Mouse (Mus musculus) hindbrain, embryonic 10.5 days (tissue): ENCODE measurements around the gene Usp28. TPM values are rescaled to one million over a fixed set of nuclear protein-coding genes. Genes with fewer than 3 reads are reported as not detected.

Experiments
- DNase-seq: peaks from one replicate; pipeline ENCODE4 v3.0.0-alpha.2; 2017; ENCODE audit warnings: low spot score
- H3K27ac ChIP-seq: fragments of 300-500 bp; sonication (generic); 2 replicates; pipeline ENCODE4 v1.5.1; 2016; ENCODE audit warnings: mild to moderate bottlenecking, moderate library complexity
- H3K27me3 ChIP-seq: fragments of 300-500 bp; sonication (generic); 2 replicates; pipeline ENCODE4 v1.6.1; 2016; ENCODE audit warnings: mild to moderate bottlenecking; ENCODE audit not compliant: poor library complexity, insufficient read depth, severe bottlenecking
- H3K36me3 ChIP-seq: fragments of 300-500 bp; sonication (generic); 2 replicates; pipeline ENCODE4 v1.6.1; 2016; ENCODE audit warnings: mild to moderate bottlenecking, moderate library complexity
- H3K4me1 ChIP-seq: fragments of 300-500 bp; sonication (generic); replicated peaks from 2 replicates; pipeline ENCODE4 v1.6.1; 2016; ENCODE audit warnings: mild to moderate bottlenecking
- H3K4me3 ChIP-seq: fragments of 300-500 bp; sonication (generic); 2 replicates; pipeline ENCODE4 v1.5.1; 2016; ENCODE audit warnings: mild to moderate bottlenecking, moderate library complexity
- H3K9me3 ChIP-seq: fragments of 300-500 bp; sonication (generic); 2 replicates; pipeline ENCODE4 v1.6.1; 2016; ENCODE audit warnings: mild to moderate bottlenecking, moderate library complexity
- whole genome bisulfite sequencing: fragments of 180-500 bp; shearing (Covaris S2); methylation state at CpG from one replicate; pipeline ENCODE4 v1.1.7; 2016; 5-methylcytosine and 5-hydroxymethylcytosine counted together
- polyA plus RNA-seq: library from polyadenylated mRNA; unstranded; fragments of >200 nt; fragmentation: Nextera tagmentation; extraction: Ambion mirVana; gene quantifications from 2 replicates; pipeline ENCODE4 v1.2.1, GENCODE M21; 2016

Usp28 gene
- polyA plus RNA-seq, 1 experiment from 2014 or later, result 44.1 TPM

GRCm38 (mm10) chr9:49051349-49051748 is 66.2 kb downstream of the Usp28 start:
- Histone ChIP-seq H3K36me3 (no peaks in the 10 kb centered on the region), H3K27ac (no peak overlapping the region), H3K4me3 (no peak overlapping the region), H3K27me3 (no peaks in the 10 kb centered on the region), H3K4me1 (peaks cover 5% of the 10 kb centered on the region), H3K9me3 (no peaks in the 10 kb centered on the region)
- WGBS, result 20% methylated on average over 5 of the region's 5 CpGs
- peak; percentile 59 for DNase-seq

DNA sequence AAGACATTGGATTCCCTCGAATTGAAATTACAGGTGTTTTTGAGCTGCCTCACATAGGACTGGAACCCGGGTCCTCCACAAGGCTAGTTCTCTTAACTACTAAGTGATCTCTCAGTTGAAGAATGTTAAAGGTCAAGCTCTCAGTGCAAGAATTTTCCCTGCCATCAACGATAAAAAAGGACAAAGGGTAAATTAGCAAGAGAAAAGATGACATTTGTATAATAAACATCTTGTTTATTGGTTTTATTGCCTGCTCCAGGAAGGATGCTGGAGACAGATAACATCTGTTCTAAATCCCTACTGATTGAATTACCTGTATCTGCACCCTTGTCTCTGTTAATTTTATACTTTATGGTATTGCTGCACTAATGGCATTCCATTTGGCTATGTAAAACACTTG is 68.9 kb downstream of the Usp28 start:
- DNase-seq, result no peak
- WGBS, result 86% methylated on average over 3 of the region's 3 CpGs
- H3K36me3 ChIP-seq, result peaks cover 15% of the 10 kb centered on the region
- no peak overlapping the region for H3K4me3 ChIP-seq
- H3K4me1 ChIP-seq, result peaks cover 10% of the 10 kb centered on the region
- no peak overlapping the region for H3K27ac ChIP-seq
- H3K27me3 ChIP-seq, result no peaks in the 10 kb centered on the region
- H3K9me3 ChIP-seq, result no peaks in the 10 kb centered on the region

DNA sequence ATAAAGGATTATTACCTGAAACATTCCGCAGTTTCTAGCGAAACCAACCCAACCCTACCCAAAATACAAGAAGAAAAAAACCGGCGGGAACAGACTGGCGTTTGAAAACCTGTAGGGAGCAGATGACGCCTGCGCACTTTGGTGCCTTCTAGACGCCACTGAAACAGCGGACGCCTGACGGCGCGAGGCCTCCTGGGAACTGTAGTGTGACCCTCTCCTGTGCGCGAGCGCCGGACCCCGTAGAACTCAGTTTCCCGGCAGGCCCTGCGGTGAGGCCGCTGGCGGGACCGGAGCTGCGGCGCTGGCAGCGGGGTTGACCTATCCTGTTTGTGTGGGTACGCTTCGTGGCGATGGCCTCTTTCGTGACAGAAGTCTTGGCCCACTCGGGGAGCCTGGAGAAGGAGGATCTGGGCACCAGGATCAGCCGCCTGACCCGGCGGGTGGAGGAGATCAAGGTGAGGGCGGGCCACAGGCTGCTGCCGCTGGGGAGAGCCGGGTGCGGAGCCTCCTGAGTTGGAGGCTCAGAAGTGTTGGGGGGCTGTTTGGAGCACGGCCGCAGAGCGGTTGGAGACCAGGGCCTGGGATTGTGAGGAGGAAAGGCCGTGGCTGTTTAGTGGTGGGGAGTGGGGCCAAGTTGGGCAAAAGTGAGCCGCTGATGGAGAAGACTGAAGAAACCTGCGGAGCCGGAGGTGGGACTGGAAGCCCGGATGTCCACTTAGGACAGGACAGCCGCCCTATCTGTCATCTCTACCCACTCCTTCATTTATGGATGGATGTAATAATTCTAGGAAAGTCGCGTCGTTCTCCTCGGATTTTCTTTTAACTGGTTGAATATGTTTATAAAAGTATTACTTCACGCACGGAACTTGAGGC is 70.4 kb downstream of the Usp28 start, which contains the start of gene Zw10:
Zw10 (plus strand) TSS at position 281 of the 873 bp plus-strand sequence.
- peak within 1 kb of the TSS; percentile 91 for H3K27ac ChIP-seq
- peak; percentile 95 for DNase-seq
- peaks cover 10% of the 10 kb centered on the region for H3K4me1 ChIP-seq
- peaks cover 27% of the 10 kb centered on the region for H3K36me3 ChIP-seq
- H3K4me3 ChIP-seq, result peak within 1 kb of the TSS; percentile 75
- no peaks in the 10 kb centered on the region for H3K27me3 ChIP-seq
- WGBS, result under 1% methylated on average over 53 of the region's 53 CpGs
- H3K9me3 ChIP-seq, result no peaks in the 10 kb centered on the region

DNA sequence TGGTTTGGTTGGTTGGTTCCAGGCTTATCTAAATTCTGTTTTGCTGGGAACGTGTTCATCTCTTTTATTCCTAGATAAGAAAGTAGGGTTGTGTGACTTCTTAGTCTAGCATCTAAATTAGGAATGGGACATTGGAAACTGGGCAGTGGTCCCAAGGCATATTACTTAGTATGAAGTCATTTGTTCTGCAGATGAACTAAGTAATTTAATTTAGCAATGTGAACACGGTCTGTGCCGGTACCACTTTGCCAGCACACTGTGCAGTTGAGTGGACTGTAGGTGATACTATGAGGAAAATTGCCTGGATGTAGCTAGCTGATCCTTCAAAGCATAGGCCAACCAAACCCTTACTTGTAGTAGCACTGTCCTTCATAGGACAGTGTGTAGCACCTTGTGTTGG is 91.7 kb downstream of the Usp28 start:
- DNase-seq, result no peak
- Histone ChIP-seq H3K4me3 (no peak overlapping the region), H3K9me3 (no peaks in the 10 kb centered on the region), H3K27ac (no peak overlapping the region), H3K27me3 (no peaks in the 10 kb centered on the region), H3K4me1 (peaks cover 19% of the 10 kb centered on the region), H3K36me3 (peaks cover 85% of the 10 kb centered on the region)
- WGBS, result 96% methylated on average over 3 of the region's 3 CpGs

DNA sequence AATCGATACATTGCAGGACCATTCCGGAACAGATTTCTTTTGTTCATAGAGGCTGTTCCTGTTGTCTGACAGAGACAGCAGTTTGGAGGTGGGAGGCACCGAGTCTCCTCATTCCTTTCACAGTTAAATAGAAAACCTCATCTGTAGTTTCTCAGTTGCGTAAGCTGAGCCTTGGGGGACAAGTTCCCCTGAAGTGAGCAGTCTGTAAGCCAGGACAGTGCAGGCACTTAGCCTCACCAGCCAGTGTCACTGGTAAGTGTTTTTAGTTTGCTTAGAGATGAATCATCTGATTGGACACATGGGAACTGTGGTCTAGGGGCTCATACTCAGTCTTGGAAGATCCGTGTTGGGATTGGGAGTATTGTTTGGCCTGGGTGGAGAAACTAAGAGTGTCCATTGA is 95.9 kb downstream of the Usp28 start, which contains the start of gene Tmprss5:
Tmprss5 (plus strand) TSS at position 154 of the 400 bp plus-strand sequence.
- WGBS, result 53% methylated on average over 5 of the region's 5 CpGs
- Histone ChIP-seq H3K27me3 (no peaks in the 10 kb centered on the region), H3K4me1 (peaks cover 7% of the 10 kb centered on the region), H3K4me3 (no peak within 1 kb of the TSS), H3K36me3 (peaks cover 44% of the 10 kb centered on the region), H3K9me3 (no peaks in the 10 kb centered on the region), H3K27ac (peak within 1 kb of the TSS; percentile 35; the same call in 1 of the 2 replicates)
- DNase-seq, result no peak

GRCm38 (mm10) chr9:49081561-49081960 is 96.4 kb downstream of the Usp28 start:
- H3K36me3 ChIP-seq, result peaks cover 40% of the 10 kb centered on the region
- 8% methylated on average over 4 of the region's 4 CpGs for WGBS
- H3K27me3 ChIP-seq, result no peaks in the 10 kb centered on the region
- peak; percentile 77 for DNase-seq
- no peak overlapping the region for H3K4me3 ChIP-seq
- no peak overlapping the region for H3K27ac ChIP-seq
- H3K9me3 ChIP-seq, result no peaks in the 10 kb centered on the region
- peaks cover 7% of the 10 kb centered on the region for H3K4me1 ChIP-seq

- 23% methylated on average over 11 of the region's 11 CpGs for WGBS
Measured at GRCm38 (mm10) chr9:49087317-49087716, 102.1 kb downstream of the Usp28 start.

More at GRCm38 (mm10) chr9:49087317-49087716, 102.1 kb downstream of the Usp28 start:
- Histone ChIP-seq H3K4me3 (no peak overlapping the region), H3K27me3 (no peaks in the 10 kb centered on the region), H3K27ac (peak overlapping the region; percentile 72), H3K9me3 (no peaks in the 10 kb centered on the region), H3K4me1 (peaks cover 12% of the 10 kb centered on the region), H3K36me3 (no peaks in the 10 kb centered on the region)
- DNase-seq, result peak; percentile 47

Other genes starting within 250 kb of the Usp28 start
- gene Zbtb16, start 149.2 kb upstream of the Usp28 start, polyA plus RNA-seq, result 22.6 and 35.6 TPM in 2 replicates
- 2.7 and 7.7 TPM in 2 replicates for gene Htr3a, start 74.3 kb upstream of the Usp28 start, polyA plus RNA-seq
- gene Htr3b, start 20.4 kb upstream of the Usp28 start, polyA plus RNA-seq, result 0.34 and 0.72 TPM in 2 replicates
- 48.0 and 53.4 TPM in 2 replicates for gene Zw10, start 70.2 kb downstream of the Usp28 start, polyA plus RNA-seq
- gene Tmprss5, start 95.9 kb downstream of the Usp28 start, polyA plus RNA-seq, result 0.57 and 0.81 TPM in 2 replicates